Mouse (Mus musculus): ENCODE measurements around the gene Fth1.

Fth1 gene

GRCm38 (mm10) chr19:10023304-10023758 lies 42.9 kb downstream of the Fth1 start:
- DNase-seq: no peak

GRCm38 (mm10) chr19:10025169-10025875 lies 44.9 kb downstream of the Fth1 start:
- DNase-seq: peak; percentile 70

- DNase-seq: peak; percentile 45
Measured at GRCm38 (mm10) chr19:10029746-10030145, 49.3 kb downstream of the Fth1 start.

GRCm38 (mm10) chr19:10033211-10033973 lies 53.0 kb downstream of the Fth1 start:
- peak; percentile 73 for DNase-seq

GRCm38 (mm10) chr19:10034356-10034755 lies 54.0 kb downstream of the Fth1 start:
- no peak for DNase-seq
